Mouse (Mus musculus): Measurements from ENCODE around the gene Mettl24.

- no peak for TF ChIP-seq CTCF (IDR thresholded peaks at IDR 0.05; ENCODE audit: insufficient read depth, low read length)
- TF ChIP-seq POLR2A (IDR thresholded peaks at IDR 0.05; ENCODE audit: borderline replicate concordance, extremely low read depth, low read depth, low read length): no peak
Measured at GRCm38 (mm10) chr10:40736172-40736571, 53.1 kb downstream of the Mettl24 start.

Measured in lung, adult 2 months (tissue).